Mouse (Mus musculus) lung, embryonic 16.5 days (tissue): ENCODE data around the gene Alppl2. TPM values are rescaled to one million over a fixed set of nuclear protein-coding genes. Genes with fewer than 3 reads are reported as not detected.

Experiments
- polyA plus RNA-seq: library from polyadenylated mRNA; unstranded; fragments of >200 nt; fragmentation: Nextera tagmentation; extraction: Ambion mirVana; gene quantifications from 2 replicates; pipeline ENCODE4 v1.2.1, GENCODE M21; 2015

Alppl2 gene
- polyA plus RNA-seq, 1 experiment from 2014 or later, result not detected

Other genes starting within 250 kb of the Alppl2 start
- 0.18 TPM in 1 of 2 replicates, not detected in the other for gene Alpi, start 11.7 kb upstream of the Alppl2 start, polyA plus RNA-seq
- gene Akp3, start 35.0 kb upstream of the Alppl2 start, polyA plus RNA-seq, result not detected in 2 replicates
- gene Ecel1, start 66.6 kb upstream of the Alppl2 start, polyA plus RNA-seq, result 0.92 and 0.94 TPM in 2 replicates
- gene Prss56, start 93.4 kb upstream of the Alppl2 start, polyA plus RNA-seq, result 0.09 TPM in 1 of 2 replicates, not detected in the other
- 0.26 and 0.48 TPM in 2 replicates for gene Chrnd, start 100.7 kb upstream of the Alppl2 start, polyA plus RNA-seq
- gene Chrng, start 114.7 kb upstream of the Alppl2 start, polyA plus RNA-seq, result 0.43 and 1.4 TPM in 2 replicates
- gene Eif4e2, start 124.0 kb upstream of the Alppl2 start, polyA plus RNA-seq, result 141 and 146 TPM in 2 replicates
- 0.31 and 0.65 TPM in 2 replicates for gene Efhd1, start 174.4 kb upstream of the Alppl2 start, polyA plus RNA-seq
- gene Gigyf2, start 237.1 kb upstream of the Alppl2 start, polyA plus RNA-seq, result 47.2 and 48.9 TPM in 2 replicates